Mouse (Mus musculus) embryonic fibroblast, embryonic 13.5 days (primary cell): ENCODE measurements around the gene Ankrd44.

Experiments
- CTCF ChIP-seq: IDR thresholded peaks from 2 replicates; pipeline ENCODE4 v1.5.1; 2011; ENCODE audit warnings: mild to moderate bottlenecking, control low read depth, low read length, moderate library complexity, borderline replicate concordance; ENCODE audit not compliant: insufficient read depth
- POLR2A ChIP-seq: IDR thresholded peaks from 2 replicates; pipeline ENCODE4 v1.6.1; 2011; ENCODE audit warnings: low read depth, mild to moderate bottlenecking, control low read depth, low read length, moderate library complexity

GRCm38 (mm10) chr1:54606936-54607335 lies 319.3 kb downstream of the Ankrd44 start:
- no peak for TF ChIP-seq POLR2A
- no peak for TF ChIP-seq CTCF
